In genomic region chr11:95072804-95073203, GRCm38 (mm10) we compare ENCODE assay signal across 13 mouse cellular contexts. TPM values are rescaled to one million over a fixed set of nuclear protein-coding genes. Genes with fewer than 3 reads are reported as not detected.
DNase-seq lines count a peak whose midpoint lies in the region; ATAC-seq and TF ChIP-seq lines count a peak whose summit lies in the region.
"Had no signal": no experiment of that assay in that cellular context is flagged by ENCODE, and none has a peak within 500 bp of the region (broad histone marks: within the 10 kb centered on the region; RNA-seq: fewer than 3 reads in every experiment).

No protein-coding gene starts in this region.

- no peak for DNase-seq in heart, postnatal 25 days (ENCODE audit: low spot score)
- DNase-seq in cerebellum, postnatal 10 days: peak; percentile 58 to 63
- DNase-seq in lung, postnatal 0 days (ENCODE audit: low spot score): peak; percentile 88
- no peak for DNase-seq in liver, postnatal 0 days
- DNase-seq in liver, embryonic 11.5 days (ENCODE audit: low spot score): no peak
- DNase-seq in spleen, postnatal 4 days (ENCODE audit: low spot score in 2 of 2): no peak

- intact Hi-C loops in heart, postnatal 25 days (cut with DNase I): no loop called here

- no peaks in the 10 kb centered on the region for H3K9me3 ChIP-seq in heart, embryonic 12.5 days (replicated peaks)
- H3K9me3 ChIP-seq in E14TG2a.4 (ENCODE audit: low read length): no peaks in the 10 kb centered on the region
- no peaks in the 10 kb centered on the region for H3K9me3 ChIP-seq in lung, postnatal 0 days (ENCODE audit: low read length)
- H3K9me3 ChIP-seq in liver, postnatal 0 days (ENCODE audit: low read length): no peaks in the 10 kb centered on the region
- H3K9me3 ChIP-seq in liver, embryonic 11.5 days (ENCODE audit: control insufficient read depth, low read length): no peaks in the 10 kb centered on the region
- H3K9me3 ChIP-seq: neural tube, embryonic 15.5 days had no signal

- H3K4me1 ChIP-seq in heart, embryonic 12.5 days (replicated peaks): peaks cover 79% of the 10 kb centered on the region
- H3K4me1 ChIP-seq in E14TG2a.4 (replicated peaks; ENCODE audit: low read depth, low read length): peaks cover 78% of the 10 kb centered on the region
- H3K4me1 ChIP-seq in lung, postnatal 0 days (ENCODE audit: insufficient read depth, low read depth, low read length): peaks cover 44% of the 10 kb centered on the region
- peaks cover 8% of the 10 kb centered on the region; the same call in 1 of the 2 replicates for H3K4me1 ChIP-seq in liver, postnatal 0 days (ENCODE audit: insufficient read depth)
- H3K4me1 ChIP-seq in liver, embryonic 11.5 days (replicated peaks; ENCODE audit: control insufficient read depth, insufficient read depth, low read length): peaks cover 8% of the 10 kb centered on the region

- peak overlapping the region; percentile 88; the same call in 1 of the 2 replicates for H3K27ac ChIP-seq in heart, embryonic 12.5 days (ENCODE audit: poor library complexity, severe bottlenecking)
- peak overlapping the region; percentile 82 for H3K27ac ChIP-seq in lung, postnatal 0 days (ENCODE audit: low read length)
- H3K27ac ChIP-seq in liver, postnatal 0 days (ENCODE audit: low read depth): no peak overlapping the region
- H3K27ac ChIP-seq in liver, embryonic 11.5 days (ENCODE audit: low read depth, low read length): no peak overlapping the region
- H3K27ac ChIP-seq: neural tube, embryonic 15.5 days had no signal

- H3K36me3 ChIP-seq in heart, embryonic 12.5 days: no peaks in the 10 kb centered on the region
- no peaks in the 10 kb centered on the region for H3K36me3 ChIP-seq in E14TG2a.4 (ENCODE audit: insufficient read depth, low read length)
- H3K36me3 ChIP-seq in lung, postnatal 0 days (ENCODE audit: insufficient read depth, low read length): no peaks in the 10 kb centered on the region
- no peaks in the 10 kb centered on the region for H3K36me3 ChIP-seq in liver, postnatal 0 days (replicated peaks; ENCODE audit: insufficient read depth, low read length)
- H3K36me3 ChIP-seq in liver, embryonic 11.5 days (ENCODE audit: control insufficient read depth, insufficient read depth, low read length): no peaks in the 10 kb centered on the region
- H3K36me3 ChIP-seq: neural tube, embryonic 15.5 days had no signal

- peaks cover 9% of the 10 kb centered on the region for H3K27me3 ChIP-seq in heart, embryonic 12.5 days (replicated peaks)
- peaks cover 62% of the 10 kb centered on the region for H3K27me3 ChIP-seq in E14TG2a.4 (ENCODE audit: insufficient read depth, low read length)
- no peaks in the 10 kb centered on the region for H3K27me3 ChIP-seq in lung, postnatal 0 days (replicated peaks; ENCODE audit: insufficient read depth, low read length)
- H3K27me3 ChIP-seq in liver, postnatal 0 days (ENCODE audit: insufficient read depth, low read length): peaks cover 32% of the 10 kb centered on the region
- H3K27me3 ChIP-seq in liver, embryonic 11.5 days (replicated peaks; ENCODE audit: control insufficient read depth, insufficient read depth, low read length): peaks cover 46% of the 10 kb centered on the region

- H3K9ac ChIP-seq in heart, embryonic 12.5 days: no peak overlapping the region
- H3K9ac ChIP-seq in lung, postnatal 0 days (replicated peaks; ENCODE audit: low read depth): no peak overlapping the region
- no peak overlapping the region for H3K9ac ChIP-seq in liver, postnatal 0 days (replicated peaks)
- no peak overlapping the region for H3K9ac ChIP-seq in liver, embryonic 11.5 days (ENCODE audit: low read depth, low read length)
- H3K9ac ChIP-seq: neural tube, embryonic 15.5 days had no signal

- peak overlapping the region; percentile 8; the same call in 1 of the 2 replicates for H3K4me2 ChIP-seq in heart, embryonic 12.5 days
- H3K4me2 ChIP-seq in lung, postnatal 0 days (replicated peaks; ENCODE audit: low read depth, low read length): 0 out of 2 replicates have a peak overlapping the region, but pooled peaks have one; percentile 12
- H3K4me2 ChIP-seq in liver, postnatal 0 days (ENCODE audit: low read depth, low read length): no peak overlapping the region
- no peak overlapping the region for H3K4me2 ChIP-seq in liver, embryonic 11.5 days
- H3K4me2 ChIP-seq: neural tube, embryonic 15.5 days had no signal

- no peak for TF ChIP-seq CTCF in E14TG2a.4 (conservative IDR thresholded peaks at IDR 0.05; ENCODE audit: low read length)
- no peak for TF ChIP-seq CTCF in lung, postnatal 0 days (IDR thresholded peaks at IDR 0.05)
- TF ChIP-seq CTCF in liver, postnatal 0 days (IDR thresholded peaks at IDR 0.05; ENCODE audit: low read depth): no peak

- TF ChIP-seq EP300 in lung, postnatal 0 days (IDR thresholded peaks at IDR 0.05): peak; percentile 39; the same call in 1 of the 2 replicates
- no peak for TF ChIP-seq EP300 in liver, postnatal 0 days (IDR thresholded peaks at IDR 0.05; ENCODE audit: low read depth)

- no peak overlapping the region for H3K4me3 ChIP-seq in heart, embryonic 12.5 days
- 0 out of 2 replicates have a peak overlapping the region, but pooled peaks have one; percentile 17 for H3K4me3 ChIP-seq in E14TG2a.4 (replicated peaks; ENCODE audit: low read length)
- no peak overlapping the region for H3K4me3 ChIP-seq in lung, postnatal 0 days (ENCODE audit: low read depth, low read length)
- H3K4me3 ChIP-seq in liver, postnatal 0 days (ENCODE audit: low read depth, low read length): no peak overlapping the region
- no peak overlapping the region for H3K4me3 ChIP-seq in liver, embryonic 11.5 days (ENCODE audit: low read depth, low read length)
- H3K4me3 ChIP-seq: neural tube, embryonic 15.5 days had no signal

- WGBS in heart, embryonic 12.5 days: 62% methylated on average over 5 of the region's 5 CpGs
- WGBS in lung, postnatal 0 days: 39% methylated on average over 5 of the region's 5 CpGs
- 73% methylated on average over 5 of the region's 5 CpGs for WGBS in liver, postnatal 0 days (ENCODE audit: insufficient replicate concordance)
- WGBS in liver, embryonic 11.5 days: 69% methylated on average over 5 of the region's 5 CpGs

- no peak for ATAC-seq in heart, embryonic 12.5 days (ENCODE audit: insufficient number of reproducible peaks, low FRiP score)
- peak; percentile 16 for ATAC-seq in lung, postnatal 0 days
- ATAC-seq in liver, postnatal 0 days: no peak
- no peak for ATAC-seq in liver, embryonic 11.5 days (replicated peaks; ENCODE audit: low FRiP score)
- ATAC-seq: CD4-positive, CD25-positive, alpha-beta regulatory T cell, adult 4 months had no signal

RNA-seq across cellular contexts. Expression of gene Itga3, which starts 3.8 kb away (rescaled TPM):
- polyA plus RNA-seq in heart, embryonic 12.5 days (2016; fragmentation: Nextera tagmentation; extraction: Ambion mirVana): 11.8 and 12.1 TPM in 2 replicates
- total RNA-seq in heart, postnatal 25 days (2021): 10 to 100 TPM; 10.8 to 11.7 TPM
- polyA plus RNA-seq in lung, postnatal 0 days (2015; fragmentation: Nextera tagmentation; extraction: Ambion mirVana): 44.3 and 63.1 TPM in 2 replicates
- 0.97 and 1.0 TPM in 2 replicates for polyA plus RNA-seq in liver, postnatal 0 days (2015; fragmentation: Nextera tagmentation; extraction: Ambion mirVana)
- polyA plus RNA-seq in liver, embryonic 11.5 days (2014; fragmentation: Nextera tagmentation; extraction: Ambion mirVana): 4.0 and 4.6 TPM in 2 replicates

RNA-seq across cellular contexts. Expression of gene Pdk2, which starts 31.6 kb away (rescaled TPM):
- polyA plus RNA-seq in heart, embryonic 12.5 days (2016; fragmentation: Nextera tagmentation; extraction: Ambion mirVana): 65.1 and 68.3 TPM in 2 replicates
- 100 to 1,000 TPM; 377 to 397 TPM for total RNA-seq in heart, postnatal 25 days (2021)
- polyA plus RNA-seq in lung, postnatal 0 days (2015; fragmentation: Nextera tagmentation; extraction: Ambion mirVana): 39.3 and 51.1 TPM in 2 replicates
- polyA plus RNA-seq in liver, postnatal 0 days (2015; fragmentation: Nextera tagmentation; extraction: Ambion mirVana): 16.2 and 17.3 TPM in 2 replicates
- 14.9 and 15.2 TPM in 2 replicates for polyA plus RNA-seq in liver, embryonic 11.5 days (2014; fragmentation: Nextera tagmentation; extraction: Ambion mirVana)

RNA-seq across cellular contexts. Expression of gene Dlx3, which starts 47.1 kb away (rescaled TPM):
- polyA plus RNA-seq in heart, embryonic 12.5 days (2016; fragmentation: Nextera tagmentation; extraction: Ambion mirVana): 0.12 and 0.41 TPM in 2 replicates
- total RNA-seq in heart, postnatal 25 days (2021): not detected
- 0.05 TPM in 1 of 2 replicates, not detected in the other for polyA plus RNA-seq in lung, postnatal 0 days (2015; fragmentation: Nextera tagmentation; extraction: Ambion mirVana)
- polyA plus RNA-seq in liver, postnatal 0 days (2015; fragmentation: Nextera tagmentation; extraction: Ambion mirVana): not detected in 2 replicates
- 0.63 and 0.68 TPM in 2 replicates for polyA plus RNA-seq in liver, embryonic 11.5 days (2014; fragmentation: Nextera tagmentation; extraction: Ambion mirVana)
- total RNA-seq: left cerebral cortex, postnatal 36 days; megakaryocyte-erythroid progenitor cell, adult 5-6 weeks had no signal
- polyA plus RNA-seq: spleen, adult 2 months had no signal

Comparison
In these comparisons a context has a peak if more than half of its experiments do, and no peak if none do; other contexts are left out.
1. H3K27ac ChIP-seq: peak in heart, embryonic 12.5 days (single experiment) and lung, postnatal 0 days (single experiment); none in liver, postnatal 0 days (single experiment) and liver, embryonic 11.5 days (single experiment).
2. H3K4me2 ChIP-seq: peak in heart, embryonic 12.5 days (single experiment) and lung, postnatal 0 days (single experiment); none in liver, postnatal 0 days (single experiment) and liver, embryonic 11.5 days (single experiment).
3. DNase-seq: peak in cerebellum, postnatal 10 days (2 of 2) and lung, postnatal 0 days (single experiment); none in heart, postnatal 25 days (single experiment), liver, postnatal 0 days (single experiment), liver, embryonic 11.5 days (single experiment) and spleen, postnatal 4 days (0 of 2).